Mouse (Mus musculus) ovary, postnatal 10 days (tissue): Measurements from ENCODE around the gene Farp1.
"Not testable (repeated sequence)": the region's sequence is repeated elsewhere in the genome, so short reads cannot be mapped to it uniquely, and the experiment has no call there.

Experiments used
- DNase-seq: peaks from one replicate; pipeline ENCODE4 v3.0.0; 2022; ENCODE audit warnings: low spot score

Farp1 gene

DNA sequence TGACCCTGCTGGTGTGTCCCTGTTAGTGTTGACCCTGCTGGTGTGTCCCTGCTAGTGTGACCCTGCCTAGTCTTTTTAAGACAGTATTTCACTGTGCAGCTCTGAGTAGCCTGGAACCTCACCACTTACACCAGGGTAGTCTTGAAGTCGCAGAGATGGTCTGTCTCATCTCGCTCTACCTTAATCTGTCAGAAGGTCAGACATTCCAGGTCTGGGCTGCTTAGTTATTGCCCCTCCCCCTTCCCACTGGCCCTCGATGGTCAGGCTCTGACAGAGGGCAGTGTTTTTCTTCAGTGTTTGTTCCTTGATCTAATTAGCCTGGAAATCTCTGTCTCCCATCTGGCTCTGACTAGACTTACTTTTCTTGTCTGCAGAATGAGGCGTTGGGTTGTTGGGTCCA is 71.9 kb downstream of the Farp1 start:
- DNase-seq = no peak

DNA sequence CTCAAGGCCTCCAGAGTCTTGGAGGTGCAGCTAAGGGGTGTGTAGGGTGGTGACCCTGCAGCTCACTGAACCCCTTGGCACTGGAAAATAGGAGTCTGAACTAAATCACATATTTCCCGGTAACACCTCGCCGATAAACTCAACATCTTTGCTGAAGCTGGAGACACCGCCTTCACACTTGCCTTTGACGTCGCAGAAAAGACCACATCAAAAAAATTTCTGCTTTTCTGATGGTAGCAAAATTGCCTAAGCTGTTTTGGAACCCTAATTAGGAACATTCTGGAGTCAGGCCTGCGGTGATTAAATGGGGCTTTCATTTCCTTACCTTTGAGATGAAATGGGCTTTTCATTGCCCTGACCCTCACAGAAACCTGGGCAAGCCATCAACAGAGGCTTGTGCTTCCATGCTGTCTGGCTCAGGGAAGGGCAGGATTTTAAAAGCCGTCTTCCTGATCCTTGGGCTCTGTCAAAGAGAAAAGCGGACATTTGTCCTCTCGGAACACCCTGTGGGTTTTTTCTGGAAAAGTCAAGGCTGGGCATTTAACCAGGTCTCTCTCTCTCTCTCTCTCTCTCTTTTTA is 72.8 kb downstream of the Farp1 start:
- no peak for DNase-seq

DNA sequence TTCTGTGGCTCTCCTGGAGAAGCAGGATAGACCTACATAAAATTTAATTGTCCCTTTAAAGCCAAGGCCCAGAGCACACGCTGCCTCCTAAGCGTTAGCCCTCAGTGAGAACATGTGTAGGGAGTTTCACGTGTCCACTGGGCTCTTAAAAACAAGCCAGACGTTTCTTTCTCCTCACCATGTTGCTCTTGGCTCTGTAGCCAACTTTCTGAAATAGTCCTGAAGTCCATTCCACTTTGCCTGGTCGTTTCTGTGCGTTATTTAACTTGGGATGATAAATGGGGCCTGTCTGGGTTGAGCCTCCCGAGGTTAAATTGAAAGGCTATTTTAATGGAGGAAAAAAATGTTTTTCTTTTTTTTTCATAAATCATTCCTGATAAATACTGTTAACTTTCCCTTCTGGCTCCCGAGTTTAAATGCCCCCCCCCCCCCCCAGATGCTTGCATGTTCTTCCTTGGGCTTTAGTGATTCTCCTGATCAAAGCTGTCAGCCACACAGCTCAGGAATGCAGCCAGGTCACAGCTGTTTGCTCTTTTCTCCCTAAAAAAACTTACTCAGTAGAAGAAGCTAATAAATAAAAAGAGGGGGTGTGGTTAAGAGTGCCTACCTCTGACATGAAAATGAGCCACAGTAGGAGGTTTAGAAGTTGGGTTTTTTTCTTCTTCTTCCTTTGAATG is 73.6 kb downstream of the Farp1 start:
- DNase-seq = no peak

DNA sequence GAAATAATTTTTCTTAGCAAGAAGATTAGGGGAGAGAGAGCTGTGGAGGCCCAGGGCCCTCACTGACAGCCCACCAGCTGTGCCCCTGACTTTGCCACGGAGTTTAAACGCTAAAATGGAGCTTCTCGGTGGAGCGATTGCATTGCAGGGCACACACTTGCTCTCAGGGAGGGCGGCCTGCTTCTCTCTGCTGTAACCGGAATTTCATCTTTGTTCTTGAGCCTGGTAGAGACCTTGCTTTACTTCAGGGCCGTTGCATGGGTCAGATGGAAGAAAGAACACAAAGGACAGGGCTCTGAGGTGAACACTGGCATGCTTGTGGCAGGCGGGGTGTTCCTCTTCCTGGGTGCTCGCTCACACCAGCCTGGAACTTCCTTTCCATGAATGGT is 74.1 kb downstream of the Farp1 start:
- no peak for DNase-seq

- no peak for DNase-seq
These were observed 75.7 kb downstream of the Farp1 start for GRCm38 (mm10) chr14:121110492-121111267.

- DNase-seq = no peak
These were observed 77.1 kb downstream of the Farp1 start for GRCm38 (mm10) chr14:121112061-121112460.

- DNase-seq = no peak
These were observed 78.8 kb downstream of the Farp1 start for GRCm38 (mm10) chr14:121113785-121114184.

DNA sequence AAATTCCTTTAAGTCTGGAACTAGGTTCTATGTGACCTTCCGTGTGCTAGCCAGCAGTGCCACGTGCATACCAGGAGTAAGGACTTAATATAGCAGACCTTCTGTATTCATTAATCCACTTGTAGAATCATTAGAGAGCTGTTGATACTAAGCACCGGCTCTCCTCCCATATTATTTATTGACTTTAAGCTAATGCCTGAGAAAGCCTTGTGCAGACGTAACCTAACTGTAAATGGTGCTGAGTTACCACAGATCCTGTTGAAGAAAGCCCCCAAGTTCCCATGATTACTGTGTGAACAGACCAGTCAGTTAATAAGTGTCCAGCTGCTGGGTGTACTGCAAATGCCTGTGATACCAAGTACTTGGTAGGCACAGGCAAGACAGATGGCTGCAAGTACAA is 81.7 kb downstream of the Farp1 start:
- no peak for DNase-seq

- no peak for DNase-seq
These were observed 83.9 kb downstream of the Farp1 start for GRCm38 (mm10) chr14:121118860-121119259.

DNA sequence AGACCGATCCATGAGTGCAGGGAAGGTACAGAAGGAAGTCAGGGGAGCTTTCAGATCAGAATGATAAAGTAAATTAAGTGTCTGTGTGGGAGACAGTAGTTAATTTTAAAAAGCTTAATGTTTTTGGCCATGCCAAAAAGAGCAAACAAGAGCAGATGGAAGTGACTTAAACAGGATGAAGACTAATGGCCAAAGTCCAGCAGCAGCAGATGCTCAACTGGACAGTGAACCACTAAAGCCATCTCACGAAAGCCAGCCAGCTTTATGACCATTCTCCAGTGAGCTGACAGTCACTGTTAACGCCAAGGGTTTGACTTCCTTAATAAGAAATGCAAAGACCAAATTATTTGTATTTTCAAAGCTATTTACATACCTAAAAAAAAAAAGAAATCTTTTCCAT is 86.7 kb downstream of the Farp1 start:
- DNase-seq = no peak

GRCm38 (mm10) chr14:121122852-121123251 is 87.9 kb downstream of the Farp1 start:
- no peak for DNase-seq

DNA sequence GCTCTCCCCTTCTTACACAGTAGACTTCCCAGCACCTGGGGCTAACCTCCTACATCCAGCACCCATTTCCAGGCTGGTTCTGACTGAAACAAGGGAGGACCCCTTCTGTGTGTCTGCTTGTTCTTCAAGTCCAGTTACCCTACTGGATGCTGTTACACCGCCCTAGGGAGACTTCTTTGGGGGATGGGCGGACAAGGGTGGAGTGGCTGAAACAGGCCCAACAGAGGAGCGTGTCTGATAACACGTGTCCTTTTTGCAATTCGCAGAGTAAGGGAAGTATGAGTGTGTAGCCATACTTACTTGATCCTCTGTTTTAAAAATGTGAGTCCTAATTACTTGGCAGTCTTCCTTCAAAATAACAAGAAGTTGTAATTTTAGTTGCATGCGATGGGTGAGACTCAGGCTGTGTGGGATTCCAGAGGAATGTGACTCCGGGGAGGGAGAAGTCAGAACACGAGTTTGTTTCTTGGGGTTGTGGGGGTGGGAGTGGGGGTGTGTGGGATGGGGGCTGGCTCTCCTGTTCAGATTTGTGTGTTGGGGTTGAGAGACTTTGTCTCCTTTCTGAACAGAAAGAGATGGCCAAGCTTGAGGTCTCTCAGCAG is 89.5 kb downstream of the Farp1 start:
- no peak for DNase-seq

DNA sequence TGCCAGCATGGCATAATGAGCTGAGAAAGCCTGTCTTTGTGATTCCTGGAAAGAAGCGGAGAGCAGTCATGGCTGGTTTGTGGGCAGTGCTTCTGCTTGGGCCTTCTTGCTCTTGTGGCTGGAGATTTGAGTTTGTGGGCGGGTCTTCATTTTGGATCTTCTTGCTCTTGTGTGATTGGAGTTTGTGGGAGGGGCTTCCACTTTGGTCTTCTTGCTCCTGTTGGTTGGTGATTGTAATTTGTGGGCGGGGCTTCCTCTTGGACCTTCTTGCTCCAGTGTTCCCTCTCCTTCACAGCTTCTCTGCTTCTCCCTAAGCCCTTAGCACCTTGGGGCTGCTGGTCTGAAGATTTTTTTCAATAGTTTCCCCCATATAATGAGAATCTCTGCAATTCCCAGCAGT is 90.7 kb downstream of the Farp1 start:
- DNase-seq = no peak

- DNase-seq = no peak
These were observed 91.3 kb downstream of the Farp1 start for GRCm38 (mm10) chr14:121126291-121126690.

DNA sequence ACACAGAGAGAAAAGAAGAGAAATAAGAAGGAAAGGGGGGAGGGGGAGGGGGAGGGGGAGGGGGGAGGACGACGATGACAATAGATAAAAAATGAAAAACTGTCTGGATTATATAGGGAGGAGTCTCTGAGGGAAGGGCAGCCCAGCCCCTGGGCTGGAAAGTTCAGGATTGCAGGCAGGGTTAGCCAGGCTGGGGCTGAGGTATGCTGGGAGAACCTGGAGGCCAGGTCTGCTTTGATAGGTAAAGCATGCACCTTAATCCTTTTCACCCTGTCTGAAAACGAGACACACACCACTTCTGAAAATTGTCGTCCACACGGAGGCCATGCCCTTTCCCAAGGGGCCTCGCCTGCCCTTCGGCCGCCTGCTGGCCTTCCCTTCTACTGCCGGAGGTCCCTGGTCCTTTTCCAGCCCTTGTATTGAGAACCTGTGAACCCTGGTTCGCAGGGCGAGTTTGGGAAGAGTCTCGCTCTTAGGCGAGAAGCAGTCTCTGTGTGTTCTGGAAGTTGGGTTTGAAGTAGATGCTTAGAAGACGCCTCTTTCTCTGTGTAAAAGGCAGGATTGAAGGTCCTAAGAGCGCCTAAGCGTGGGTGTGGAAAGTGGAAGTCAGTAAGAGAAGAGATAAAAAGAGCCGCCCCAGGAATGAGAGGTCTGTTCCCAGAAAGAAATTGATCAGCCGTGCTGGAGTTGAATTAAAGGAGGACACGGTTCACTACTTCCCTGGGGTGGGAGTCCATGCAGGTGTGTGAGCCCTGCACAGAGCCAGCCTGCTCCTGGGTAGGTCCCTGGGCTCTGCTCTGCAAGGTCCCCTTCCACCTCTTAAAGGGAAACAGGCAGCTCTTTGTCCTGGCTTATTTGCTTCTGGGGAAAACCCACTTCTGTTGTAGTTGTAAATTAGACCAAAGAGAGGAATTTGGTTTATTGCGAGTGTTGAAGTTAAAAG is 94.1 kb downstream of the Farp1 start:
- no peak for DNase-seq

GRCm38 (mm10) chr14:121130351-121130750 is 95.4 kb downstream of the Farp1 start:
- DNase-seq = not testable (repeated sequence)

DNA sequence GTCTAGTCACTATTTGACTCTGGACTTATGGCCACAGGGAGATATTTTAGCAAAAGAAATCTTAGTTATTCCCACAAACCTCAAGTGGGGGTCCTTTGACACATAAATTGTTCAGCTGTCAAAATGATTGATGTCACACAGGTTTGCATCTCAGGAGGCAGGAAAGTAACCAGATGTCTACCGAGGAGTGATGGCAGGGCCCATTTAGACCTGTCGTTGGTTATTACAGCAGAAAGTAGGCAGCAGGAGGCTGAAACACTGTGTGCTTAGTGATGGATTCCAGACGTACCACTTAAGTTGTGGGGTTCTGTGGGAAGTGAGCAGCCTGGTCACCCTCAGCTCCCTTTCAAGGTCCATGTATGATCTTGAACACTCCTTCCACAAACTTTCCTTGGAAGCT is 99.4 kb downstream of the Farp1 start:
- DNase-seq = no peak

- no peak for DNase-seq
These were observed 108.9 kb downstream of the Farp1 start for GRCm38 (mm10) chr14:121143831-121144455.

DNA sequence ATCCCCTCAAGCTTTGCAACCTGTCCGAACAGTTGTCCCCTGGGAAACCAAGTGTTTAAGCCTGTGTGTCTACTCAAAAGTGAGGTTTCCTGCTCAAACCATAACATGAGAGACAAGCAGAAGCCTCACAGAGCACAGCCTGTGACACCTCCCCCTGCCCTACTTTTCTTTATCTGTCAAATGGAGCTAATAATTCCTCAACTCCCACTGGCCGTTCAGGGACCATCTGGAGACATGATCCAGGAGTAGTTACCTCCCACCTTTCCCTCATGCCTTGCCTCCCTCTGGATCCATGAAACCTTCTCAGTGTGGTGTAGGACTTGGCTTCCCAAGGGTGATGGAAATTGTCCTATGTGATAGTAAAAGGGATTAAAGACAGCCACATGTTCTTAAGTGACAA is 109.5 kb downstream of the Farp1 start:
- DNase-seq = no peak

- no peak for DNase-seq
These were observed 110.3 kb downstream of the Farp1 start for GRCm38 (mm10) chr14:121145291-121145690.

DNA sequence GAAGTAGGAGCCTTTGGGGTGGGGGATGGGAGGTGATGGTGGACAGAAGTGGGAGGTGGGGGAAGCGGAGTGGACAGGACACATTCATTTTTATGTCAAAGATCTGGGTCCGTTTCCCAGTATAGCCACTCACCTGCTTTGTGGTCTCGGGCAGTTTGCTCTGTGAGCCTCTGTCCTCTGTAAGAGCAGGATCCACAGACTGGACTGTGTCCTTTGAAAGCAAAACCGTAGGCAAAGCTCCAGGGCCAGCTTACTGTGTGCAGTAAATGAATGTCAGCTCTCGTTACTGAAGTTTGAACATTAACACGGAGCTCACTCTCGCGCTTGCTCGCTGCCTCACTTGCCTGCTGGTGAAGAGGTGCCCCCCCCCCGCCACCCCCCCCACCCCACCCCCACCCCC is 110.7 kb downstream of the Farp1 start:
- DNase-seq = no peak
